8 mouse cellular contexts compared by ENCODE assay signal in the genomic region with DNA sequence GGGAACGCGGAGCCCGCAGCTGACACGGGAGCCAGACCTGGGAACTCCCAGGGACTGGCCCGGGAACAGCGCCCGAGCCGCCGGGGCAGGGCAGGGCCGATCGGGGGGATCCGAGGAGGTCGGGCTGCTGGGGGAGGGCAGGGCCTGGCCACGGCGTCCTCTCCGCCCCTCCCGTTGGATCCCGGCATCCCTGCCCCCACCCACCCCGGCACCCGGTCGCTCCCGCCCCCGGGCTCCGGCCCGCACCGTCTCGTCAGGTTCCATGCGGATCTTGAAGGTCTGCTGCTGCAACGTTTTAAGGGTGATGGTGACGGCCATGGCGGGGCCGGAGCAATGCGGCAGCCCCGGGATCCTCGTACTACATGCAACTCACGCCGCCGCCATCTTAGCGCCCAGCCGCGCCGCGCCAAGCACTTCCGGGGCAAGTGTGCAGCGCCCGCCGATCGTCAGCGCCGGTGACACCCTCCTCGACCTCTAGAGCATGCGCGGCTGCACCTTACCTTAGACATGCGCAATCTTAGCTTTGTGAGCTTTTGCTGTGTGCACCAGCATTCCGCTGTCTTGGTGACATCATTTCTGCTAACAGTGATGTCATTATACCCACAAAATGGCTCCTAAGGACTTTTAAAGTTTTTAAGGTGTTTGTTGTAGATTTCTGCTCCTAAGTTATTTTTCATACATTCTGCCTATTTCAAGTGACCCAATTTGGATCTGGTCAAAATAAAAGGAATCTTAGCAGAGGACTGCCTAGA. TPM values are rescaled to one million over a fixed set of nuclear protein-coding genes. Genes with fewer than 3 reads are reported as not detected.
DNase-seq lines count a peak whose midpoint lies in the region; ATAC-seq lines count a peak whose summit lies in the region.

Gene Rad23a (minus strand): TSS at position 418 of the 752 bp plus-strand sequence.

- no peaks in the 10 kb centered on the region for H3K9me3 ChIP-seq in heart, embryonic 13.5 days
- H3K9me3 ChIP-seq in liver, embryonic 12.5 days (replicated peaks), result no peaks in the 10 kb centered on the region
- H3K9me3 ChIP-seq in stomach, embryonic 15.5 days, result no peaks in the 10 kb centered on the region

- peak within 1 kb of the TSS; percentile 69 for H3K4me3 ChIP-seq in brown adipose tissue, adult 24 weeks (ENCODE audit: insufficient read depth, low read depth, low read length)
- peak within 1 kb of the TSS; percentile 87 for H3K4me3 ChIP-seq in heart, embryonic 13.5 days
- H3K4me3 ChIP-seq in liver, embryonic 12.5 days, result peak within 1 kb of the TSS; percentile 81
- peak within 1 kb of the TSS; percentile 86 for H3K4me3 ChIP-seq in stomach, embryonic 15.5 days (replicated peaks)

- H3K9ac ChIP-seq in heart, embryonic 13.5 days, result peak within 1 kb of the TSS; percentile 96
- H3K9ac ChIP-seq in liver, embryonic 12.5 days, result peak within 1 kb of the TSS; percentile 90
- peak within 1 kb of the TSS; percentile 95 for H3K9ac ChIP-seq in stomach, embryonic 15.5 days

- peak; percentile 85 for ATAC-seq in heart, embryonic 13.5 days (ENCODE audit: extremely low read depth, insufficient number of reproducible peaks, low FRiP score, low TSS enrichment)
- ATAC-seq in liver, embryonic 12.5 days, result peak; percentile 87
- ATAC-seq in stomach, embryonic 15.5 days (ENCODE audit: insufficient read depth, low FRiP score, low read depth), result peak; percentile 94

- DNase-seq in CD4-positive, CD25-positive, alpha-beta regulatory T cell, adult 2 months (ENCODE audit: low read depth, low spot score), result peak; percentile 98
- DNase-seq in fat pad, adult 2 months (ENCODE audit: extremely low read depth, low read depth, low spot score), result peak; percentile 34
- DNase-seq in kidney, postnatal 10 days, result peak; percentile 94
- peak; percentile 92 to 93 for DNase-seq in natural killer cell, adult 2 months (ENCODE audit: low spot score in 2 of 2)

- under 1% methylated on average over 55 of the region's 55 CpGs for WGBS in heart, embryonic 13.5 days
- WGBS in liver, embryonic 12.5 days (ENCODE audit: insufficient replicate concordance), result under 1% methylated on average over 51 of the region's 55 CpGs
- under 1% methylated on average over 55 of the region's 55 CpGs for WGBS in stomach, embryonic 15.5 days

- no peaks in the 10 kb centered on the region for H3K27me3 ChIP-seq in heart, embryonic 13.5 days (replicated peaks)
- no peaks in the 10 kb centered on the region for H3K27me3 ChIP-seq in liver, embryonic 12.5 days (replicated peaks)
- no peaks in the 10 kb centered on the region for H3K27me3 ChIP-seq in stomach, embryonic 15.5 days (replicated peaks)

- H3K36me3 ChIP-seq in heart, embryonic 13.5 days, result peaks cover 83% of the 10 kb centered on the region
- H3K36me3 ChIP-seq in liver, embryonic 12.5 days, result peaks cover 86% of the 10 kb centered on the region
- H3K36me3 ChIP-seq in stomach, embryonic 15.5 days, result peaks cover 69% of the 10 kb centered on the region

- H3K4me2 ChIP-seq in heart, embryonic 13.5 days, result peak within 1 kb of the TSS; percentile 79
- peak within 1 kb of the TSS; percentile 81 for H3K4me2 ChIP-seq in liver, embryonic 12.5 days
- H3K4me2 ChIP-seq in stomach, embryonic 15.5 days, result peak within 1 kb of the TSS; percentile 62

- peak within 1 kb of the TSS; percentile 60 for H3K27ac ChIP-seq in brown adipose tissue, adult 24 weeks (replicated peaks; ENCODE audit: low read depth, low read length)
- H3K27ac ChIP-seq in heart, embryonic 13.5 days (replicated peaks), result peak within 1 kb of the TSS; percentile 92
- peak within 1 kb of the TSS; percentile 95 for H3K27ac ChIP-seq in liver, embryonic 12.5 days
- peak within 1 kb of the TSS; percentile 90 for H3K27ac ChIP-seq in stomach, embryonic 15.5 days

- no peaks in the 10 kb centered on the region for H3K4me1 ChIP-seq in brown adipose tissue, adult 24 weeks (ENCODE audit: control insufficient read depth, insufficient read depth, insufficient read length, low read length)
- H3K4me1 ChIP-seq in heart, embryonic 13.5 days, result peaks cover 67% of the 10 kb centered on the region
- peaks cover 91% of the 10 kb centered on the region for H3K4me1 ChIP-seq in liver, embryonic 12.5 days
- H3K4me1 ChIP-seq in stomach, embryonic 15.5 days, result peaks cover 17% of the 10 kb centered on the region

RNA-seq across cellular contexts. Expression of gene Rad23a, which starts in this region (rescaled TPM):
- polyA plus RNA-seq in brown adipose tissue, adult 24 weeks (2012; ENCODE audit: insufficient read depth, insufficient read length, missing spikeins), result 73.3 and 79.3 TPM in 2 replicates
- polyA plus RNA-seq in heart, embryonic 13.5 days (2015; fragmentation: Nextera tagmentation; extraction: Ambion mirVana), result 108 and 123 TPM in 2 replicates
- 274 and 281 TPM in 2 replicates for polyA plus RNA-seq in liver, embryonic 12.5 days (2016; fragmentation: Nextera tagmentation; extraction: Ambion mirVana)
- 115 and 130 TPM in 2 replicates for polyA plus RNA-seq in stomach, embryonic 15.5 days (2015; fragmentation: Nextera tagmentation; extraction: Ambion mirVana)

Comparison
In these comparisons a context has a peak if more than half of its experiments do, and no peak if none do; other contexts are left out.
1. Peak in every context shown above with its lines: DNase-seq, ATAC-seq, H3K4me3 ChIP-seq and H3K27ac ChIP-seq.
2. DNase-seq: peak in every context shown above with its lines; median percentile 98 in CD4-positive, CD25-positive, alpha-beta regulatory T cell, adult 2 months; 94 in kidney, postnatal 10 days; 92 in natural killer cell, adult 2 months; 34 in fat pad, adult 2 months.